Mouse (Mus musculus) small intestine, adult 2 months (tissue): ENCODE measurements around the gene Serpine2.

ENCODE experiments used
- CTCF ChIP-seq: fragments of 200-500 bp; IDR thresholded peaks from 2 replicates; pipeline ENCODE4 v1.5.1; 2012; ENCODE audit warnings: low read depth, mild to moderate bottlenecking, control low read depth, inconsistent platforms, low read length, moderate library complexity, mixed read lengths; ENCODE audit not compliant: insufficient replicate concordance, insufficient read length; ENCODE audit errors: extremely low read depth
- POLR2A ChIP-seq: fragments of 200-500 bp; IDR thresholded peaks from 2 replicates; pipeline ENCODE4 v1.6.1; 2012; ENCODE audit warnings: low read depth, mild to moderate bottlenecking, control low read depth, inconsistent platforms, low read length, moderate library complexity

GRCm38 (mm10) chr1:79764483-79764882, 96.5 kb downstream of the Serpine2 start:
- TF ChIP-seq CTCF (no peak), POLR2A (no peak)
